Mouse (Mus musculus) intestine, postnatal 0 days (tissue): ENCODE measurements around the gene Hvcn1. TPM values are rescaled to one million over a fixed set of nuclear protein-coding genes. Genes with fewer than 3 reads are reported as not detected.

ENCODE experiments used
- ATAC-seq: fragments of 200-750 bp; cut with Nextera tagmentation; 2 replicates; pipeline ENCODE4 v1.8.0; 2017; ENCODE audit warnings: mild to moderate bottlenecking, moderate TSS enrichment, moderate library complexity
- H3K27ac ChIP-seq: fragments of 300-500 bp; sonication (generic); 2 replicates; pipeline ENCODE4 v1.5.1; 2014; ENCODE audit warnings: mild to moderate bottlenecking, low read depth, low read length, moderate library complexity
- H3K27me3 ChIP-seq: fragments of 300-500 bp; sonication (generic); replicated peaks from 2 replicates; pipeline ENCODE4 v1.6.1; 2014; ENCODE audit warnings: low read length, mixed read lengths; ENCODE audit not compliant: control insufficient read depth, insufficient read depth
- H3K36me3 ChIP-seq: fragments of 300-500 bp; sonication (generic); 2 replicates; pipeline ENCODE4 v1.6.1; 2014; ENCODE audit warnings: mild to moderate bottlenecking, moderate library complexity; ENCODE audit not compliant: control insufficient read depth, insufficient read depth
- H3K4me1 ChIP-seq: fragments of 300-500 bp; sonication (generic); replicated peaks from 2 replicates; pipeline ENCODE4 v1.6.1; 2014; ENCODE audit warnings: antibody characterized with exemption, low read length, mixed read lengths; ENCODE audit not compliant: control insufficient read depth, insufficient read depth
- H3K4me2 ChIP-seq: fragments of 300-500 bp; sonication (generic); replicated peaks from 2 replicates; pipeline ENCODE4 v1.6.1; 2014; ENCODE audit warnings: low read depth, mild to moderate bottlenecking, moderate library complexity
- H3K4me3 ChIP-seq: fragments of 300-500 bp; sonication (generic); 2 replicates; pipeline ENCODE4 v1.5.1; 2014; ENCODE audit warnings: low read depth, low read length
- H3K9ac ChIP-seq: fragments of 300-500 bp; sonication (generic); 2 replicates; pipeline ENCODE4 v1.6.1; 2014; ENCODE audit warnings: mild to moderate bottlenecking, low read depth, low read length
- H3K9me3 ChIP-seq: fragments of 300-500 bp; sonication (generic); 2 replicates; pipeline ENCODE4 v1.6.1; 2016; ENCODE audit warnings: mixed run types; ENCODE audit not compliant: control insufficient read depth
- CTCF ChIP-seq: sonication (generic); IDR thresholded peaks from 2 replicates; pipeline ENCODE4 v1.5.1; 2016; ENCODE audit warnings: low read depth, mild to moderate bottlenecking, control low read depth, antibody characterized with exemption, moderate library complexity
- WGBS: fragments of 180-500 bp; shearing (Covaris S2); extraction: QIAGEN DNeasy Blood & Tissue Kit; methylation state at CpG from one replicate; pipeline ENCODE4 v1.1.7; 2014; 5-methylcytosine and 5-hydroxymethylcytosine counted together
- polyA plus RNA-seq: library from polyadenylated mRNA; unstranded; fragments of >200 nt; fragmentation: Nextera tagmentation; extraction: Ambion mirVana; gene quantifications from 2 replicates; pipeline ENCODE4 v1.2.1, GENCODE M21; 2015

The Hvcn1 gene
- 3.6 TPM in 2 replicates for polyA plus RNA-seq

DNA sequence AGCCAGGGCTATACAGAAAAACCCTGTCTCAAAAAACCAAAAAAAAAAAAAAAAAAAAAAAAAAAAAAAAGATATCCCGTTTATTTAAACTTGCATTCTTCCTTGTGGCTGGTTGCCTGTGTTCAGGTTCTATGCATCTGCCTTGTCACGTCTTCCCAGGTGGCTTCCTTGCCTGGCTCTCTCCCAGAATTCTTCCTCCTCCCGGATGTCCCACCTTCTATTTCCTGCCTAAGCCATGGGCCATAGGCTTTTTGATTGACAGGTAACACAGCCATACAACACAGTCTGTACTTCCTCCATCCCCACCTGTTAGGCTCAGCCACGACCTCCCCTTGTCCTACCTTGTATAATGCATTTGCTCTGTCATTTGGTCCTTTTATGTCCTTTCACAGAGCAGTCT lies at the start of gene Hvcn1:
Gene Hvcn1 (plus strand): TSS at position 330 of the 400 bp plus-strand sequence.
- H3K27ac ChIP-seq: no peak within 1 kb of the TSS

DNA sequence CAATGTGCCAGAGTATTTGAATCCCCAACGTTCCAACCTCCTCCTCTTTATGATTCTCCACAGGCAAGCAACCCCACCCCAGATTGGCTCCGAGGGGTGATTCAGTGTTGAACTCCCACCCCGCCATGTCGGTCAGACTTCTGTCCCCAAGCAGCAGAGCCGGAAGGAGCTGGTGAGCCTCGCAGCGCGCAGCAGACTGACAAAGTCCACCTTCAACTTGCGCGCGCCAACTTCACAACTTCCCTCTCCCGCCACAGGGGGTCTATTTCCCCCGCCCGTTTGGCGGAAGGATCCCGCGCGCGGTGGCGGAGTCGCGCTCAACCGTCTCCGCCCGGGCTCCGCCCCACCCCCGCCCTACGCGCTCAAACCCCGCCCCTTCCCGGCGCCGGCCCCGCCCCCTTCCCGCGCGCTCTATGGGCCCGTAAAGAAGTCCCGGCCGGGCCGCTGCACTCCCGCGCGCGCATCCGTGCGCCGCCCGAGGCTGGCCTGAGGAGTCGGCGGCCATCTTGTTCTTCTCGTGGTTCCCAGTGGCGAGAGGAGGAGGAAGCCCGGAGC lies 48.7 kb upstream of the Hvcn1 start, which contains the start of gene Ppp1cc:
Gene Ppp1cc (plus strand): TSS at position 452 of the 555 bp plus-strand sequence.
- H3K9ac ChIP-seq: peak within 1 kb of the TSS; percentile 82
- H3K36me3 ChIP-seq: no peaks in the 10 kb centered on the region
- peak within 1 kb of the TSS; percentile 65 for H3K4me2 ChIP-seq
- no peaks in the 10 kb centered on the region for H3K27me3 ChIP-seq
- no peaks in the 10 kb centered on the region for H3K9me3 ChIP-seq
- H3K4me1 ChIP-seq: peaks cover 13% of the 10 kb centered on the region; the same call in 1 of the 2 replicates
- H3K27ac ChIP-seq: peak within 1 kb of the TSS; percentile 90
- peak; percentile 63 for TF ChIP-seq CTCF
- peak within 1 kb of the TSS; percentile 84 for H3K4me3 ChIP-seq
- 1% methylated on average over 32 of the region's 54 CpGs for WGBS
- peak; percentile 89 for ATAC-seq

More for the DNA sequence above, at the start of gene Hvcn1:
- Histone ChIP-seq H3K4me1 (no peaks in the 10 kb centered on the region), H3K36me3 (no peaks in the 10 kb centered on the region), H3K27me3 (no peaks in the 10 kb centered on the region; the same call in 1 of the 2 replicates), H3K4me2 (no peak within 1 kb of the TSS), H3K9ac (no peak within 1 kb of the TSS), H3K4me3 (no peak within 1 kb of the TSS), H3K9me3 (no peaks in the 10 kb centered on the region)
- no peak for ATAC-seq
- no peak for TF ChIP-seq CTCF
- 76% methylated on average over 4 of the region's 4 CpGs for WGBS

DNA sequence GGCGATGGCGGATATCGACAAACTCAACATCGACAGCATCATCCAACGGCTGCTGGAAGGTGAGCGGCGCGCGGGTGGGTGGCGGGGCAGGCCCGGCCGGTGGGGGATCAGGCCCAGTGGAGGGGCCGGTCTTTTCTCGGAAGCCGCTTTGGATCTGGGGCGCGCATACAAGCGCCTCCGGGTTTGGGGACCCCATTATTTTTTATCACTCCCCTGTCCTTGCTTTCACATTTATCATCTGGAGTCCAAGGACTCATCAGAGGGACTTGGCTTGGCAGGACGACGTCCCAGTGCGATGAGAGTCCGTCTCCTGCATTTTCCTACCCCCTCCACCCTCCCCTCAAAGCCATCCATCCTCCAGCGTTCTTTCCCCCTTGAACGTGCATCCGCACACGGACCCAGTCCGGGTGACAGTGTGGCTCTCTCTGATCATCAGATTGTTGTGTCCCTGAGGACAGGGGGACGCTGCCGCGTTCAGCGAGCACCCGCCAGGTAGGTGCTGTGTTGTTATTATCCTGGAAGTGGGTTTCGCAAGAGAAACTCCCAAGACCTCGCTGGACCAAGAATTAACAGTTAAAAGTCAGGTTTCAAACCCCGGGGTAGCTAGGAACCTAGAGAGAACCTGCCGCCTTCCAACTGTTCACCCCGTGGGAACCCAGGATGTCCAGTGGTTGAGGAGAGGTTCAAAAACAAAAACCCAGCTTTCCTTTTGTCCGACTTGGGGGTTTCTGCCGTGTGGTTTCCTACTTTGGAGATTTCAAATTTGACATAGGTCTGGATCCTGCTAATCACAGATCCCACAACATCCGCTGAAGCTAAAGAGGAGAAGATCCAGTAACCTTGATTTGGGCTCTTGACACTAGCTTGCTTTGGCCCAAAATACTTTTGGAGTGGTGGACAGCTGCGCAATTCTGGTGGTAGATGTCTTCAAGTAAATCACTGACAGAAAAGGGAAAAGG lies 47.8 kb upstream of the Hvcn1 start:
- Histone ChIP-seq H3K27ac (peak overlapping the region; percentile 50), H3K36me3 (no peaks in the 10 kb centered on the region), H3K9me3 (no peaks in the 10 kb centered on the region), H3K27me3 (no peaks in the 10 kb centered on the region), H3K4me1 (peaks cover 13% of the 10 kb centered on the region; the same call in 1 of the 2 replicates), H3K4me3 (peak overlapping the region; percentile 84), H3K9ac (peak overlapping the region; percentile 82), H3K4me2 (peak overlapping the region; percentile 65)
- no peak for TF ChIP-seq CTCF
- WGBS: under 1% methylated on average over 42 of the region's 42 CpGs
- no peak; the same call in 1 of the 2 replicates for ATAC-seq

DNA sequence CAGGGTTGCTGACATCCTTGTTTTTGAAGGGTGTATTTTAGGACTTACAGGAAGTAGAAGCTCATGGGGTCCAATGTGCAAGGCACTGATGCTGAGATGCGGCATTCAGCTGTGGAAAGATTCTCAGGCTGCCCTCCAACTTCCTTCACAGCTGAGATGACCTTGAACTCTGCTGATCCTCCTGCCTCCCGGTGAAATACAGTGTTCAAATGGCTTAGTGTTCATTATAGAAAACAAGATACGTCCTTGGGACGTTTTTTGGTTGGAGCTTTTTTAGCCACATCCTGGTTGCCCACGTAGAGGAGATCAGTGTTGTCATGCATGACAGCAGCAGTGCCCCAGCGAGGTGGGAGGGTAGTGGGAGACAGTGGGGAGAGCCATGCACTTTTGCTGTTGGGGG lies 43.4 kb upstream of the Hvcn1 start:
- WGBS: 35% methylated on average over 6 of the region's 6 CpGs
- Histone ChIP-seq H3K9me3 (no peaks in the 10 kb centered on the region), H3K9ac (no peak overlapping the region), H3K27ac (no peak overlapping the region; the same call in 1 of the 2 replicates), H3K27me3 (no peaks in the 10 kb centered on the region), H3K4me3 (no peak overlapping the region), H3K4me2 (no peak overlapping the region), H3K4me1 (peaks cover 2% of the 10 kb centered on the region; the same call in 1 of the 2 replicates), H3K36me3 (peaks cover 18% of the 10 kb centered on the region)
- ATAC-seq: no peak
- no peak for TF ChIP-seq CTCF

DNA sequence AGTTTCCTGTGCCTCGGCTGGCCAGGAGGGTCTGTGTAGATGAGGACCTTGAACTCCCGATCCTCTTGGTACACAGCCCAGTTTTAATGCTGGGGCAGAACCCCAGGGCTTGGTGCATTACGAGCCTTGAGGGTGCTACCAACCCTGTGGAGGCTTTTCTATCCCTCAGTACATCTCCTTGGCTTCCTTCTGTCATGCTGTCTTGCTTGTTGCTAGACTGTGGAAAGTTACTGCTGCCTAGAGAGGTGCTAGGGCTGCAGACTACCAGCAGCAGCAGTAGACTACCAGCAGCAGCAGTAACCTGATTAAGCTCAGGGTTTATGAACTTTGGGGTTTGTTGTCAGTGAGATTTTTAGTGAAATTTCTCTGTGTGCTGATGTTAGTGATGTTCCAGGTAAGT lies 42.6 kb upstream of the Hvcn1 start:
- H3K9me3 ChIP-seq: no peaks in the 10 kb centered on the region
- no peak overlapping the region for H3K4me3 ChIP-seq
- H3K36me3 ChIP-seq: peaks cover 25% of the 10 kb centered on the region
- 0 out of 2 replicates have a peak overlapping the region, but pooled peaks have one; percentile 18 for H3K9ac ChIP-seq
- H3K4me1 ChIP-seq: peaks cover 2% of the 10 kb centered on the region; the same call in 1 of the 2 replicates
- H3K27me3 ChIP-seq: no peaks in the 10 kb centered on the region
- no peak overlapping the region for H3K4me2 ChIP-seq
- TF ChIP-seq CTCF: no peak
- 35% methylated on average over 3 of the region's 3 CpGs for WGBS
- H3K27ac ChIP-seq: no peak overlapping the region
- ATAC-seq: no peak

DNA sequence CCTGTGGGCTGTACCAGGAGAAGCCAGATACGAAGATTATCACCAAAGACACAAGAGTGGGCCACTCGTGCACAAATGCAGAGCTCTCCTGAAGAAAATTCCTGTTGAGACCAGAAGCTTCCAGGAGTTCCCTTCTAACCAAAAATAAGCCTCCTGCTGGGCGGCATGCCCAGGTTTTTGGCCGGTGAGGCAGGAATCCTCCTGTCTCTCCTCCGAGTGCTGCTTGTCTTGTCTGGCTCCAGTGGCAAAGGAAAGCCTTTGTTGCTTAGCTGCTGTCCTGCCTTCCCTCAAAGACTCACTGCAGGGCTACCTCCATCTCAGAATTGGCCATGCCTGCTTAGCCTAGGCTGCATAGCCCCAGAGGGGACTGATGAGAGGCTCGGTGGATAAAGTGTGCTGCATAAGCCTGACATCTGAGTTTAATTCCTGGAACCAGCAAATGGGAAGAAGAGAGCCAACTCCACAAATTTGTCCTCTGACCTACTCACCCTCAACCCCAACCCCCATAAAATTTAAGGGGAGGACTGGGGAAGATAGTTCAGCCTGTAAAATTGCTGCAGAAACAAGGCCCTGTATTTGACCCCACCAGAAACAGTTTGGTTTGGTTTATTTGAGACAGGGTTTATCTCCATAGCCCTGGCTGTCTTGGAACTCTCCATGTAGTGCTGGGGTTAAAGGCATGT lies 41.2 kb upstream of the Hvcn1 start:
- H3K27ac ChIP-seq: no peak overlapping the region
- peaks cover 38% of the 10 kb centered on the region for H3K36me3 ChIP-seq
- H3K4me1 ChIP-seq: peaks cover 2% of the 10 kb centered on the region; the same call in 1 of the 2 replicates
- no peak for TF ChIP-seq CTCF
- H3K27me3 ChIP-seq: no peaks in the 10 kb centered on the region
- H3K4me3 ChIP-seq: no peak overlapping the region
- WGBS: 61% methylated on average over 6 of the region's 6 CpGs
- no peaks in the 10 kb centered on the region for H3K9me3 ChIP-seq
- H3K4me2 ChIP-seq: no peak overlapping the region
- no peak overlapping the region for H3K9ac ChIP-seq
- ATAC-seq: no peak
